Mouse (Mus musculus): Measurements from ENCODE around the gene Tll2. TPM values are rescaled to one million over a fixed set of nuclear protein-coding genes. Genes with fewer than 3 reads are reported as not detected.

The Tll2 gene
- under 1 TPM; 0.11 to 0.53 TPM for total RNA-seq (2021)
- long read RNA-seq, experiment 1 = 0 reads
- long read RNA-seq, experiment 2 = 0 reads

DNA sequence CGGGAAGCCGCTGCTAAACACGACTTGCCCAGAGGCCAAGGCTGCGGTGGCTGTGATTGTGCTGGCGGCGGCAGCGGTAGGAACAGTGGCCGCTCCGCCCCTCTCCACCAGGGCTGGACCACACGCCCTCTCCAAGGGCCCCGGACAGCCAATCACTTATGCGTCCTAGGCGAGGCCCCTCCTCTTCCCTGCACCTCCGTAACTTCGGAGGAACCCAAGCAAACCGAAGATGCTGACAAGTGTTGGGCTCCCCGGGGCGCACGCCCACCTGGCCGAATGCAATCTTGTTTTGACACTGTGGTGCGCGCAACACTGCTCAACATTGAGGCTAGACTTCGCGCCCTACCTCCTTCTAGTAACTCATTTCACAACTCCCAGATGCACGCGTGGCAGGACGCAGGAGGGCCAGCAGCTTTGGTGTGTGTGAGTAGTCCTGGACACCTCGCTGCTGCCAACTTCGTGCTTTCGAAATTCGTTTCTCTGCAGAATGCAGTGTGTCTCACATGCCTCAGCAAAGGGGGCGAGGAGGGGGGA lies at the start of gene Tll2:
Tll2 (minus strand) TSS at position 25 of the 534 bp plus-strand sequence.
- peak; percentile 16 for DNase-seq (ENCODE audit: low spot score in 2 of 2)

DNA sequence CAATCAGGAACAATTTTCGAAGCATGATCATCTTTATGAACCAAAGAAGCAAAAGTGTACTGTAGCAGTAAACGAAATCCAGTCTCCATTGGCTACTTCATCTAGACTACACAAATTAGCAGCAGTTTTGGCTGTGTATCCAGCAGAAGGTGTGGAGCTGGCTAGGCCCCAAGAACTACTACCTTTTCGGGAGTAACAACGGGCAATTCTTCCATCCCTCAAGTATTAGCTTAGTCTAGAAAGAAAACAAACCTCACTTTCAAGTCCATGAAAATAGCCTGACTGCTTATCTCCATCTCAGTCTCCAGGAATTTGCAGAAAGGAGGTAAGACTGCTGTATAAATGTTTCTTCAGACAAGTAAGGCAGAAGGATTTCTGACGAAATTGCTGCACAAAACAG lies 47.9 kb upstream of the Tll2 start:
- DNase-seq (ENCODE audit: low spot score in 2 of 2) = no peak

DNA sequence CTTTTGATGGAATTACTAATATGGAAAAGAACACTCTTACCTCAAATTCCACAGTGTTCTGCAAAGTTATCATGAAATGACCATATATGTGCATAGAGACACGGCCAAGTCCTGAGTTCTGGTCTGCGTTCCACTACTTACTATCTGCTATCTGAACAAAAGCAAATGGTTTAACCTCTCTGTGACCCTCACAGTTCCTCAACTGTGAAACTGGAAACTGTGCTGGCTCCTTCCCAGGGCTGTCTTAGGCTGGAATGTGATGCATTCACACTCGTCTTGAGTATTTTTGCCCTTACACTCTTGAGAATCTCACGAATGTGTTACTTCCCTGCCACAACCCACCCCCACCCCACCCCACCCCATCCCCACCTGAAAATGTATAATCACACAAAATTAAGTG lies 42.3 kb upstream of the Tll2 start:
- DNase-seq (ENCODE audit: low spot score in 2 of 2) = no peak

DNA sequence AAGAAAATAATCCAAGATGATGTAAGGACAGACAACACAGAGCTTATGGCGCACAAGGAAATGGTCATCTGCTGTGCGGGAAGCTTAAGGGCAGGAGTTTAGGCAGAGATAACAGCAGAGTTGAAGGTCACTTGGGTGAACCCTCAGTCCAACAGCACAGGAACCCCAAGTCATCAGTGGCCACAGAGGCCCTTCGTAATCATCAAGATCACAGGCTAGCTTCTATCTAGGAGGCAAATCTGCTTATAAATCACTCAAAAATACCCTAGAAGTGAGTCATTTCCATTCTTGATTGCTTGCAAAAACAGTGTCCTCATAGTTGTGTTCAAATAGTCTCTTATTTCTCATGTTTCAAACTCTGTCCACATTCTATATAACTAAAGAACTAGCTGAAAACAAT lies 41.6 kb upstream of the Tll2 start:
- DNase-seq (ENCODE audit: low spot score in 2 of 2) = no peak

DNA sequence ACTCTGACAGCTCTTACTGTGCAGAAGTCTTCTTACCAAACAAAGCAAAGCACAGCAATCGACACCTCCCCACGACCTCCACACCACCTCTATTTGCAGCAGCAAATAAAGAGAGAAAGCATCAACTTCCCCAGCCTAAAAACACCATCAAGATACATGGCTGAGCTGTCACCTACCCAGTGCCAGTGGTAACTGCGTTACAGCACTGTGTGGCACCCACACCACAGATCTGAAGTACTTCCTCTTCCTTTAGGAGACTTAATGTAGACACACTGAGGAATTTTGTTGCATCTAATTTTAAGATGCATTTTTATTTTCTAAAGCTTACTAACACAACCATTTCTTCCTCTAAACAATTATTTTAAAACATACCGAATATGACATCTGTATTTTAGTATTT lies 39.6 kb upstream of the Tll2 start:
- no peak for DNase-seq (ENCODE audit: low spot score in 2 of 2)

DNA sequence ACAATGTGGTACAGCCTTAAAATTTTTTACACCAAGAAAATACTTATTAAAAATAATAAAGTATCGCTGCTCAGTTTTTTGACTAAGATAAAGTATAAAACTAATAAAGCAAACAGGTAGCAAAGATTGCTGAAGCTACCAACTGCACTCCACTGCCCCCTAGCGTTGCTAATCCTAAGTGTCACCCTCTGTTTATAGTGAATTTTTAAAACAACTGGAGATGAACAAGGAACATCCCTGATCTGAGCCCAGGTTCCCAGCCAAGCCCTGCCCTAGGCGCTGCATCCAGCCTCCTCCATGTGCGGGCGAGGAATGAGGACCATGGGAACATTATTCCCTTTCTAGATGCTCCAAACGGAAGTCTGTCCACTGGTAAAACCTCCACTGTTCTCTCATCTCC lies 37.9 kb upstream of the Tll2 start:
- DNase-seq (ENCODE audit: low spot score in 2 of 2) = no peak

DNA sequence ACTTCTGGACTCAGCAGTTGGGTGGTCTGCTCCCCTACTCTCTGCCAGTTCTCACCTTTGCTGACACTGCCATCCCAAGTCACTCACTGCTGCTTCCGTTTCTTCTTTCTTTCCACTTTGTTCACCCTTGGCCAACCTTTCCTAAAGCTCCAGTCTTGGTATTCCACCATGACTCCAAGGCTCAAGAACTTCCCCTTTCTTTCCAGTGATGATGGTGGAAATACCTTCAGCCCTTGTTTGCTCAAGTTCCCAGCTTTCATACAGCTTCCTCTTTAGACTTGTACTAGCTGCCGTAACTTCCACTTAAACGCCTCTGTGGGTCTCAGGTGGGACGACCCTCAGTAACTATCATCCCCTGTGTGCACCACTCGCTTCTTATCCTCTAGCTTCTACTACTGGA lies 35.4 kb upstream of the Tll2 start:
- no peak for DNase-seq (ENCODE audit: low spot score in 2 of 2)

DNA sequence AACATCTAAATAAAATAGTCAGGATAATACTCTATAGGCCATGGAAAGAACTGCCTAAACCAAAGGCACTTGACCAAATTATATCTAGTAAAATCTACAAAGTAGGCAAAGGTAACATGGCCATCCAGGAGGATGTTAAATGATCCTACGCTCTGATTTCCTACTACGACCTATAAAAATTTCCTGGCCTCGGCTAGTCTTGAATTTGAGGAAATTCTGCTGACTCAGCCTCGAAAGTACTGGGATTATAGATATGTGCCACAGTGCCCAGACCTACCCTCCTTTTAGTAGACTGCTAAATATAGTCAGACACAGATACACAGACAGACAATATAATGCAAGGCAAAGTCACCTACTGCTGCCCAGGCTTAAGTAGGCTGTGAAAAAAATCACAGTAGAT lies 27.1 kb upstream of the Tll2 start:
- DNase-seq (ENCODE audit: low spot score in 2 of 2) = no peak

DNA sequence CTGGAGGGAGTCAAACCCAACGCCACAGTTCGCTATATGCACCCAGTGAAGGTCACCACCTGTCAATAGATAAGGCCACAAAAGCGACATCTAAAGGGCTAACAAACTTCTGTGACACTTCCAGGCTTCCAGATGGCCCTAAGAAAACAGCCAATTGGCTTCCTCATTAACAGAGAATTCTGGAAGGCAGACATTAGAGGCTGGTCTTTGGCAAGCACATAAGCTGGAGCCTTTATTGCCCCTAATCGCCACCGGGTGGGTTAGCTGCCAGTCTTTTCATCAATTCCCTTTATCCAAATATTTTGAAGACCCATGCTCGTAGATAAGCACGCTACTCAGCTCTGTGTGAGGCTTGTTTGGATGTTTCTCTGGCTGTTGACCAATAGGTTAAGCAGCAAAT lies 1.7 kb upstream of the Tll2 start:
- no peak for DNase-seq (ENCODE audit: low spot score in 2 of 2)

DNA sequence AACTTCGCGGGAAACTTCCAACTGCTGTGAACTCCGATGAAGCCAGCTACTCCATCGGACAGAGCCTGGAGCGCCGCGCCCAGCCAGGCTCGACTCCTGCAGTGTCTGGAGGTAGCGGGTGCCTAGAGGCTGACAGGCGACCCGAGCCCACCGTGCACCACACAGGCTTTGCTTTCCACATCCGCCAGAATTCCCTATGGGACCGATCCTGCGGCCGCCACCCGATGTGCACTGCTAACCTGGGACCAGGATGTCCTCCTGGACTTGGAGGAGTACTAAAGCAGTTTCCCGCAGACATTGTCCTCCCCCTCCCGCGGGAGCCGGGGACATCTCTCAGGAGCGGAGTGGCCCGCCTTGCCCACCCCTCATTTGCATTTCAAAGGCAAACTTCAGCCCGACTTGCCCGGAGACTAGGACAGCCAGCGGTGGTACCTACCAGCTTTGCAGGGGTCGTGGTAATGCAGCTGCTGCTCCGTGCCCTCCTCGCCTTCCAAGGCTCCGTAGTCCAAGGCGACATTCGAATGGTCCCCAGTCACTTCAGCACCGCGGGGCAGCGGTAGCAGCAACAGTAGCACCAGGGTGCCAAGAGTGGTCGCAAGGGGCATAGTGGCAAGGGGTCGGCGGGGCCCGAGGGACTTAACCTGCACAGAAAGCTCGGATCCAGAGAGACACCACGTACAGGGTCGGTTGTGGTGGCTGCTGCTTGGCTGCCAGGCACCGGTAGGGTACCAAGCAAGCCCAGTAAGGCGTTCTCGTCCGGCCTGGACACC lies 409 bp downstream of the Tll2 start:
- no peak for DNase-seq (ENCODE audit: low spot score in 2 of 2)

DNA sequence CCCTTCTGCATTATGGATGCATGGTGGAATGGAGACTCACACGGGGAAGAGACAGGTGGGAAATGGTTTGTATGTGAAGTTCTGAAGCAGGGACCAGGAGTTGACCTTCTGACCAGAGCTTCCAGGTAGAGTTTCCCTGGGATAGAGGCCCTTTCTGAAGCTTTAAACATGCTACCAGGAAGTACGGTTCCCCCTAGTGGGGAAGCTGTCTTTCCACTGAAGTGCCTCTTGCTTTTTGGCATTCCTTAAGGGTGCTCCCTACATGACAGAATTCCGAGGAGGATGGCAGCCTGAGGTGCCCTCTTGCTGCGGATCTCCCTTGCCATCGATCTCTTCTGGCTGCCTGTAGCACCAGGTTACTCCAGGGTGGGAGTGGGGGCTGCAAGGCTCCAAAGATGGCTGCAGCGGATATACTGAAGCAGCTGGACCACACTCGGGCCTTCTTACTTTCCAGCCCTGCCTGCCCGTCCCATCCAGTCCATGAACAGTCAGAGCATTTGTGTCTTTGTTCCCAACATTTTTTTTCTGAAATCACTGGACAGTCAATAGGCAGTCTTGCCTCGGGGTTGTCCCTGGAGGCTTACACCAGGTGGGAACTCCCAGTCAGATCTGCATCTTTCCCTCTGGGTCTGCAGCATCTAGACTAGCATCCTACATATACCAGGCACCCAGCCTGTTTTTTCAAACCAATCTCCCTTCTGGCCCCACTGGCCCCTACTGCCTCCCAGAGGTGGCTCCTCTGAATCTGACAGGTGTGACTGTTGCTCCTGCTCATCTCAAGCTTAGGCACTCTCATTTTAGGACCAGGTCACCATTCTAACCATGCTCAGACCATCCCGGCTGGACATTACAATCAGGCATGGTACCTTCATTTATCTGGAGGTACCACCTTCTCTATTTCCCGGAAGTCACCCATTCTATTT lies 2.2 kb downstream of the Tll2 start:
- DNase-seq (ENCODE audit: low spot score in 2 of 2) = no peak

DNA sequence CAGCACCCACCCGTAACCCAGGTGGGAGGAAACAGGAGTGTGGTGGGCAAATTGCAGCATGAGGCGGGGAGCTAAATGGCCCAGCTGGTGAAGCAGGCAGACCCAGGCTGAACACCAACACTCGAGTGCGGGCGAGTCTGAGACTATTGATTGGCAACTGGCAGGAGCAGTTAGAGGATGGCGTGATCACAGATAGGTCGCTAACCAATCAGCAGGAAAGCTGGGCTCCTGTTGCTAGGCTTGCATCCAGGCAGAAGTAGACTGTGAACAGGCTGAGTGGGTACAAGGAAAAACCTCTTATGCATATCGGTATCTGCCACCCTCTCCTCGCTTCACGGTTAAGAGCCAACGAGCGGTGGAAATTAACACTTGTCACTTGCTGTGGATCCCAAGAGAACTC lies 9.0 kb downstream of the Tll2 start:
- DNase-seq (ENCODE audit: low spot score in 2 of 2) = no peak

DNA sequence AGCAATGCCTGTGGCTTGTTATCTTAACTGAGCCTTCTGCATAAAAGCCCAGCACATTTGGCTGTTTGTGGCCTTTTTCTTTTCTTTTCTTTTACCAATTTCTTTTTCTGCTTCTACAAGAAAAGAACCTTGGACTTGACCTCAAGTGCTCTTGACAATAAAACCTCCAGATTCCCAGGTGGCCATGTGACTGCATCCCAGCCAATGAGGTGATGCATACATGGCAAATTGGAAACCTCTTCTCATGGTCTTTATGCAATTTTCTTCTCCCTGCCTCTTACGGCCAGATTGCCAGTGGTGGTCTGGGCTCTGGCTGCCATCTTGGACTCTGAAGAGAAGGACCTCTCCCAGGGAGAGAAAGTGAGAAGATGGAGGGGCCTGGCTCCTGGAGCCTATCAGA lies 13.3 kb downstream of the Tll2 start:
- no peak for DNase-seq (ENCODE audit: low spot score in 2 of 2)

DNA sequence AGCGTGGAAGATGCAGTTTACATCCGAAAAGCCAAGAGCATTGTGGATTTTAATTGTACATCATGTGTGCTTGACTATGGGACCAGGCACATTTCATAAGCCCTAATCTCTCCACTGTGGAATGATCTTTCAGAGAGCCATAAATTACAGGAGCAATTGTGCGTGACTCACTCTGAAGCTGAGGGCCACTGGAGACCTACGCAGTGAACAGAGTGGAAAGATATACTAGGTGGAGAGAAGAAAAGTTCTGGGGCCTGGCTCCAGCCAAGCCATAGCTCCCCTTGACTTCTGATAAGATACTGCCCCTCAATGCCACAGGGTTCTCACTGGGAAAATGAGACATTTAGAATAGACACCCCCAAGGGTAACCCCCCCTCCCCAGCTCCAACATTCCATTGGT lies 13.7 kb downstream of the Tll2 start:
- no peak for DNase-seq (ENCODE audit: low spot score in 2 of 2)

DNA sequence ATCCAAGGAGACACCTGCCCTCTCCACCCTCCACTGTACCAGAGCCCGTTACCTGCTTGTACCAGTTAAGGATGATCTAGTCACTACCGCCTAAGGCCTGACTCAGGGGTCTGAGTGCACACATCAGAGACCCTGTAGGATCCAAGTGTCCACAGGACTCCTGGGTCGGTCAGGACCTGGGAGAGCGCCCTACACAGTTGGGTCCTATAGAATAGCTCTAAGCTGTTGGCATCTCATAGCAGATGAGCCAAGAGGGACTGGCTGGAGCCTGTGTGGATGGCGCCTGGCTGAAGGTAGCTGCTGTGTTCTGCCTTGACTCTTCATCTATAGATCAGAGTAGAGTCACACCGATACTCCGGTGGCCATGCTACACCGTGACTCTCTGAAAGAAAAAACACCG lies 14.9 kb downstream of the Tll2 start:
- no peak for DNase-seq (ENCODE audit: low spot score in 2 of 2)

DNA sequence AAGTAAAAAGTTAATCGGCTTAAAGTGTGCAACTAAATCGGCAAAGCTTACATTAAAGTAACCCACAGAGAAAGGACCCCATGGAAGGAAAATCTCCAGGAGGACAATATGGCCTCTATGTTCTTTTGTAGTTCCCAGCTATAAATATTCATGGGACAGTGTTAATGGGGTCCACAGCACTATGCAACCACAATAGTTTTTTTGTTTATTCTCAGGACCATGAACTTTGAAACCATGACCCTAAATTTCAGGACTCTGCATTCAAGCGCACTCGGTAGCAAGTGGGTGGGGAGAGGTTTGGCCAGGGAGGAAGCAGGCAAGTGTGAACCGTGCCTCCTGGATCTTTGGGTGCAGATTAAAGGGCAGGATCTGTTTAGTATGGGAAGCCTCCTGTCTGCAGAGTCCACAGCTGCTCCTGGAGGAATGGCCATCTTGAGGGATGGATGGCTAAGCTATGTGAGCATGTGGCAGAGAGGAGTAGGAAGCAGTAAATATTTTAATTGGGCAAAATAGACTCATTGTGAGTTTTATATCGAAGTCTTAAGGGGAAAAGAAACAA lies 15.7 kb downstream of the Tll2 start:
- no peak for DNase-seq (ENCODE audit: low spot score in 2 of 2)

DNA sequence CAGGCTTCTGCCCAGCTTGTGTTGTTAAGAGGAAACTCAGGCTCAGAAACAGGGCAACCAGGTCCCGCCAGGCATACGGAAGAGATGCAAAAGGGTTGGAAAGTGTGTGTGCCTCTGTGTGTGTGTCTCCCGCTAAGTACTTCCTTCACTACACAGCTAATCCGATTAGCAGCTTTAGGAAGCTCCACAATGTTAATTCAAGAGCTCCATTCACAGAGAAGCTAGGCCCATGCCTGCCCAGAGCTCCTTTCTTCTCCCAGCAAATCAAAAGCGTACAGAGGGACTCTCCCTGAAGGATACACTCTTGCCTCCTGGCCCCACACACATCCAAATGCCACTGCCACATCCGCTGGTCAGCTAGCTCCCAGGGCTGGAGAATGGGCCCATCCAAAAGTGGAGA lies 29.3 kb downstream of the Tll2 start:
- DNase-seq (ENCODE audit: low spot score in 2 of 2) = no peak

DNA sequence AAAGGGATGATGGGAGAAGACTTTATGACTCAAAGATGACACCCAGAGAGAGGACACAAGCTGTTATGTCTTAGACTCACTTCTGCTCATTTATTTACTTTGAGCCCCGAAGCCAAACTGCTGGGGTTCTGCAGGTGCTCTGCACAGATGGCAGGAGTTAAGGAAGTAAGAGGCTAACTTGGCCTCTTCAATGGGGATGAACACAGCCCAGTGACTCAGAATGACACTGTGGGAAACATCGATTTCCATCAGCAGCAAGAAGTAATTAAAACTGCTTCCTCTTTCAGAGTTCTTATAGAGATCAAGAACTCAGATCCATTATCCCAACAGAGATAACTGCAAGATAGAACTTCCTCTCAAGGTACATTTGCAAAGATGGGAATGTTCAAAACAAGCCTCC lies 29.8 kb downstream of the Tll2 start:
- no peak for DNase-seq (ENCODE audit: low spot score in 2 of 2)

DNA sequence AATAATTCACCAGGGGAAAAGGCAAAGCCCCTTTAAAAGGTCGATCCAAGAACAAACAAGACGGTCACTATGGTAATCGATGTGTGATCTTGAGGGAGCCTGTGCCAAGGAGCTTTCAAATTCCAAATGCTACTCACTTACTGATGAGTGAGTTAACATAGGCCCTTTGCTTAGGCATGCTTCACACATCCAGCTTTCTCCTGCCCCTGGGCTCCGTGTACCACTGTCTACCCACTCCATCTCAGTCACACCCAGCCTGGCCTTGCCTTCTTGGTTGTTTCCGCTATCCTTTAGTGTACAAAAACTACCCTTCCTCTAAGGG lies 40.8 kb downstream of the Tll2 start:
- DNase-seq (ENCODE audit: low spot score in 2 of 2) = no peak

DNA sequence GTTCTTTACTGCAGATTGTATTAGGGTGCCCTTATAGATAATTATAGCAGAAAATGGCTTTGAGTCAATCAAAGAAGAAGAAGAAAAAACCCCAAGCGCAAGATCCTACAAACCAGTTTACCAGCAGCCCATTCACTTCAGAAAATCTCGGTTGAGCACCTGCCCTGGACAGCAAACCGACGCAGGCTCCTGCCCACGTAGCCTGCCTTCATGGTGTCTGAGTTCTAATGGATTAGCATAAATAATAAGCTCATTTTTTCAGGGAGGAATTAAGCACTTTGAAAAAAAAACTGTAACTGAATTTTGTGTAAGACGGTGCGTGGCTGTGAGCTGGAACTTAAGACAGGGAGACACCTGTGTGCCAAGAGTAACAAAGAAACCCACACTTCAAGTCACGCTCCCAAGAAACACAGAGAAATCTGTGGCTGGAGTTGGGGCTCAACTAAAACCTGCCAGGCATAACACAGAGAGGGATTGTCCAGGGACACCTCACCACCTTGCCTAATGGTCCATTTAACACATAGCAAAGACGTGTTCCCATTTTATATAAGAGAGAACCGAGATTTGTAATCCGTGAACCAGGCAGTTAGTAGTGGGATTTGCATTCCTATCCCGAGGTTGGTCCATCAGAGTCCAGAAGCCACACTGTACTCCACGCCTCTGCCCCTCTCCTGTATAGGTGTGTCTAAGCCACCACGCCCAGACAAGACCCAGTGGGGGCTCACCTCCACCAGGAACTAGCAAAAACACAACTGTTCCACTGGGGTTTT lies 41.3 kb downstream of the Tll2 start:
- DNase-seq (ENCODE audit: low spot score in 2 of 2) = no peak

DNA sequence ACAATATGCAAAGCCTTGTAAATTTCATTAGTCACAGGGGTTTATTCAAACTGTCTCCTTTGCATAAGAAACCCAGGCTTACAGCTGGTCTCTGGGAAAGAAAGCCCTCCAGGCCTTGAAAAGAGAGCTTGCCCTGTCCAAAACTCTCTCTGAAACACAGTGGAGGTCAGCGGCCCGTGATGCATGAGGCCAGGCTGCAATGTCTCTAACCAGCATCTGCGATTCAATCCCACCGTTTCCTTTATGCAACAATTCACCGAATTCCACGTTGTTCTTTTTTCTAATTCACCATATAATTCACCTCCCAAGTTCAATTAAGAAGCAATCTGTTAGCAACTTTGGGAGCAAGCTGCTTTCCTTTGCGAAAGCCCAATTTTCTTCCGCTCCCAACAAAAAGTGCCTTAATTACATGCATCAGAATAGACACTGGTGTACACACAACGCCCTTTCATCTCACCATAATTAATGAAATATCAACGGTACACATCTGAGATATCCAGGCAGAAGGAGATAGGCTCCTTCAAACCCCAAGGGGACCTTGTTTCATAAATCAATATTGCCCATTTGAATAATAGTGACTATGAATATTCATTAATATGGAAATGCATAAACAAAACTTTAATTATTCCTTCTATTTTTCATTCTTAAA lies 42.1 kb downstream of the Tll2 start:
- no peak for DNase-seq (ENCODE audit: low spot score in 2 of 2)
